Mouse (Mus musculus) E14TG2a.4 (cell line): ENCODE measurements around the gene Kctd8.

Source experiments
- CTCF ChIP-seq: conservative IDR thresholded peaks from 2 replicates; pipeline ENCODE4 v1.5.1; 2014; ENCODE audit warnings: low read length
- NANOG ChIP-seq: IDR thresholded peaks from 2 replicates; pipeline ENCODE4 v1.6.1; 2014; ENCODE audit warnings: borderline replicate concordance, low read length, mixed read lengths
- POU5F1 ChIP-seq: IDR thresholded peaks from 2 replicates; pipeline ENCODE4 v1.6.1; 2014; ENCODE audit warnings: low read length, borderline replicate concordance

- no peak for TF ChIP-seq CTCF
- no peak for TF ChIP-seq NANOG
- no peak for TF ChIP-seq POU5F1
These were observed 252.6 kb downstream of the Kctd8 start for GRCm38 (mm10) chr5:69088912-69089311.
